Mouse (Mus musculus) MEL (cell line): Measurements from ENCODE around the gene Pycr2. TPM values are rescaled to one million over a fixed set of nuclear protein-coding genes. Genes with fewer than 3 reads are reported as not detected.

Experiments used
- DNase-seq: peaks from one replicate; pipeline ENCODE4 v3.0.0; 2011; ENCODE audit warnings: low read depth, low spot score
- H3K27ac ChIP-seq: 2 replicates; pipeline ENCODE4 v1.5.1; 2012; ENCODE audit warnings: low read depth, mild to moderate bottlenecking, control low read depth, low read length, moderate library complexity; ENCODE audit not compliant: control insufficient read depth
- H3K27me3 ChIP-seq, 2 experiments: fragments of 150-350 bp in 1 of 2; sonication (generic) in 1 of 2; 2 replicates each; pipeline ENCODE4 v1.6.1; 2012; ENCODE audit warnings: low read length in 2 of 2, mild to moderate bottlenecking in 2 of 2, improper control_type of control experiment in 1 of 2, moderate library complexity in 1 of 2; ENCODE audit not compliant: insufficient read depth in 2 of 2, control insufficient read depth in 1 of 2
- H3K36me3 ChIP-seq, 2 experiments: 2 replicates each; pipeline ENCODE4 v1.6.1; 2012 to 2014; ENCODE audit warnings: low read length in 2 of 2, improper control_type of control experiment in 1 of 2, inconsistent platforms in 1 of 2, mild to moderate bottlenecking in 1 of 2; ENCODE audit not compliant: insufficient read depth in 2 of 2, control insufficient read depth in 1 of 2
- H3K4me1 ChIP-seq, 2 experiments: fragments of 150-350 bp in 1 of 2; sonication (generic) in 1 of 2; 2 replicates each; pipeline ENCODE4 v1.6.1; 2012; ENCODE audit warnings: low read length in 2 of 2, improper control_type of control experiment in 1 of 2, mild to moderate bottlenecking in 1 of 2; ENCODE audit not compliant: insufficient read depth in 2 of 2, control insufficient read depth in 1 of 2
- H3K4me3 ChIP-seq, 2 experiments: fragments of 150-350 bp in 1 of 2; sonication (generic) in 1 of 2; 2 replicates each; pipeline ENCODE4 v1.5.1; 2012; ENCODE audit warnings: low read depth in 2 of 2, low read length in 2 of 2, mild to moderate bottlenecking in 2 of 2, moderate library complexity in 2 of 2, control low read depth in 1 of 2, improper control_type of control experiment in 1 of 2; ENCODE audit not compliant: control insufficient read depth in 1 of 2, insufficient read depth in 1 of 2
- H3K79me2 ChIP-seq: 2 replicates; pipeline ENCODE4 v1.6.1; 2012; ENCODE audit warnings: mild to moderate bottlenecking, low read length, moderate library complexity; ENCODE audit not compliant: control insufficient read depth, poor library complexity, insufficient read depth
- H3K9ac ChIP-seq: 2 replicates; pipeline ENCODE4 v1.6.1; 2012; ENCODE audit warnings: low read depth, mild to moderate bottlenecking, control low read depth, low read length, moderate library complexity; ENCODE audit not compliant: control insufficient read depth, poor library complexity, severe bottlenecking
- H3K9me3 ChIP-seq: fragments of 150-350 bp; sonication (generic); replicated peaks from 2 replicates; pipeline ENCODE4 v1.6.1; 2012; ENCODE audit warnings: mild to moderate bottlenecking, low read length, improper control_type of control experiment, moderate library complexity; ENCODE audit not compliant: insufficient read depth
- CHD1 ChIP-seq: IDR thresholded peaks from 2 replicates; pipeline ENCODE4 v1.6.1; 2012; ENCODE audit warnings: low read depth, mild to moderate bottlenecking, inconsistent platforms, low read length, improper control_type of control experiment
- CHD2 ChIP-seq: IDR thresholded peaks from 2 replicates; pipeline ENCODE4 v1.6.1; 2011; ENCODE audit warnings: low read length, improper control_type of control experiment
- CTCF ChIP-seq, 3 experiments: IDR thresholded peaks in 2 of 3; conservative IDR thresholded peaks in 1 of 3; 2 replicates each; pipeline ENCODE4 v1.5.1; 2011 to 2012; ENCODE audit warnings: low read length in 3 of 3, low read depth in 2 of 3, mild to moderate bottlenecking in 2 of 3, improper control_type of control experiment in 1 of 3, inconsistent platforms in 1 of 3, mixed read lengths in 1 of 3, moderate library complexity in 1 of 3; ENCODE audit not compliant: control insufficient read depth in 1 of 3, insufficient read depth in 1 of 3, poor library complexity in 1 of 3, severe bottlenecking in 1 of 3
- ELF1 ChIP-seq: IDR thresholded peaks from 2 replicates; pipeline ENCODE4 v1.6.1; 2014; ENCODE audit warnings: low read depth, mild to moderate bottlenecking, inconsistent platforms, low read length, improper control_type of control experiment, moderate library complexity
- EP300 ChIP-seq, 2 experiments: IDR thresholded peaks; 2 replicates each; pipeline ENCODE4 v1.6.1; 2011; ENCODE audit warnings: improper control_type of control experiment in 2 of 2, low read length in 2 of 2, low read depth in 1 of 2, mild to moderate bottlenecking in 1 of 2
- ETS1 ChIP-seq: IDR thresholded peaks from 2 replicates; pipeline ENCODE4 v1.6.1; 2012; ENCODE audit warnings: low read depth, mild to moderate bottlenecking, inconsistent platforms, low read length, improper control_type of control experiment, moderate library complexity
- HCFC1 ChIP-seq: IDR thresholded peaks from 2 replicates; pipeline ENCODE4 v1.6.1; 2012; ENCODE audit warnings: low read depth, mild to moderate bottlenecking, inconsistent platforms, low read length, improper control_type of control experiment, moderate library complexity
- JUND ChIP-seq: IDR thresholded peaks from 2 replicates; pipeline ENCODE4 v1.6.1; 2011; ENCODE audit warnings: low read depth, mild to moderate bottlenecking, improper control_type of control experiment, low read length
- KAT2A ChIP-seq: conservative IDR thresholded peaks from 2 replicates; pipeline ENCODE4 v1.6.1; 2012; ENCODE audit warnings: low read depth, low read length, improper control_type of control experiment, inconsistent platforms
- MAX ChIP-seq: IDR thresholded peaks from 2 replicates; pipeline ENCODE4 v1.6.1; 2011; ENCODE audit warnings: low read length, improper control_type of control experiment
- MAZ ChIP-seq: IDR thresholded peaks from 2 replicates; pipeline ENCODE4 v1.6.1; 2012; ENCODE audit warnings: low read depth, mild to moderate bottlenecking, inconsistent platforms, low read length, improper control_type of control experiment
- MEF2A ChIP-seq: IDR thresholded peaks from 2 replicates; pipeline ENCODE4 v1.6.1; 2014; ENCODE audit warnings: low read depth, mild to moderate bottlenecking, inconsistent platforms, low read length, improper control_type of control experiment; ENCODE audit not compliant: poor library complexity, insufficient replicate concordance, severe bottlenecking; ENCODE audit errors: extremely low read depth
- MYB ChIP-seq: IDR thresholded peaks from 2 replicates; pipeline ENCODE4 v1.6.1; 2011; ENCODE audit warnings: mild to moderate bottlenecking, low read depth, low read length, improper control_type of control experiment
- MYC ChIP-seq: IDR thresholded peaks from 2 replicates; pipeline ENCODE4 v1.6.1; 2011; ENCODE audit warnings: low read depth, mild to moderate bottlenecking, low read length, improper control_type of control experiment, moderate library complexity
- NRF1 ChIP-seq: IDR thresholded peaks from 2 replicates; pipeline ENCODE4 v1.6.1; 2014; ENCODE audit warnings: low read depth, mild to moderate bottlenecking, inconsistent platforms, low read length, improper control_type of control experiment, moderate library complexity; ENCODE audit not compliant: poor library complexity, insufficient read depth, severe bottlenecking
- POLR2A ChIP-seq, 2 experiments: IDR thresholded peaks; 2 replicates each; pipeline ENCODE4 v1.6.1; 2011 to 2012; ENCODE audit warnings: low read length in 2 of 2, mild to moderate bottlenecking in 2 of 2, control low read depth in 1 of 2, improper control_type of control experiment in 1 of 2, low read depth in 1 of 2, moderate library complexity in 1 of 2; ENCODE audit not compliant: control insufficient read depth in 1 of 2, insufficient read depth in 1 of 2, poor library complexity in 1 of 2
- RAD21 ChIP-seq: IDR thresholded peaks from 2 replicates; pipeline ENCODE4 v1.6.1; 2011; ENCODE audit warnings: mild to moderate bottlenecking, low read depth, low read length, improper control_type of control experiment
- TBP ChIP-seq: IDR thresholded peaks from 2 replicates; pipeline ENCODE4 v1.8.0; 2011; ENCODE audit warnings: low read depth, low read length, improper control_type of control experiment
- UBTF ChIP-seq: IDR thresholded peaks from 2 replicates; pipeline ENCODE4 v1.6.1; 2012; ENCODE audit warnings: low read depth, mild to moderate bottlenecking, inconsistent platforms, low read length, improper control_type of control experiment, moderate library complexity, borderline replicate concordance; ENCODE audit not compliant: insufficient read depth
- USF1 ChIP-seq: IDR thresholded peaks from 2 replicates; pipeline ENCODE4 v1.6.1; 2014; ENCODE audit warnings: low read depth, mild to moderate bottlenecking, inconsistent platforms, low read length, improper control_type of control experiment, moderate library complexity
- USF2 ChIP-seq, 2 experiments: IDR thresholded peaks; 2 replicates each; pipeline ENCODE4 v1.6.1; 2011 to 2012; ENCODE audit warnings: improper control_type of control experiment in 2 of 2, low read length in 2 of 2, borderline replicate concordance in 1 of 2, inconsistent platforms in 1 of 2, low read depth in 1 of 2, mild to moderate bottlenecking in 1 of 2; ENCODE audit not compliant: insufficient read depth in 1 of 2
- ZC3H11A ChIP-seq: IDR thresholded peaks from 2 replicates; pipeline ENCODE4 v1.6.1; 2012; ENCODE audit warnings: low read depth, mild to moderate bottlenecking, inconsistent platforms, low read length, improper control_type of control experiment
- ZKSCAN1 ChIP-seq: IDR thresholded peaks from 2 replicates; pipeline ENCODE4 v1.6.1; 2012; ENCODE audit warnings: low read depth, mild to moderate bottlenecking, inconsistent platforms, low read length, improper control_type of control experiment, moderate library complexity
- ZMIZ1 ChIP-seq: IDR thresholded peaks from 2 replicates; pipeline ENCODE4 v1.6.1; 2012; ENCODE audit warnings: low read depth, mild to moderate bottlenecking, inconsistent platforms, low read length, improper control_type of control experiment, moderate library complexity
- polyA plus RNA-seq, 2 experiments: library from polyadenylated mRNA; stranded (reverse) in 1 of 2; unstranded in 1 of 2; fragments of >175 nt in 1 of 2; fragments of >200 nt in 1 of 2; gene quantifications; 2 replicates each; pipeline versions ENCODE4 v1.2.1 to v1.2.4; 2012; ENCODE audit warnings: low replicate concordance in 2 of 2, low read depth in 1 of 2; ENCODE audit not compliant: insufficient read length in 2 of 2, insufficient read depth in 1 of 2, missing spikeins in 1 of 2
- total RNA-seq: library from RNA; depleted of rRNA; stranded (reverse); fragments of 300-350 nt; gene quantifications from 2 replicates; pipeline ENCODE4 v1.2.3, GENCODE M21; 2012

Pycr2 gene
- total and polyA plus RNA-seq, 3 experiments = 125 to 183 TPM; not detected in 1

DNA sequence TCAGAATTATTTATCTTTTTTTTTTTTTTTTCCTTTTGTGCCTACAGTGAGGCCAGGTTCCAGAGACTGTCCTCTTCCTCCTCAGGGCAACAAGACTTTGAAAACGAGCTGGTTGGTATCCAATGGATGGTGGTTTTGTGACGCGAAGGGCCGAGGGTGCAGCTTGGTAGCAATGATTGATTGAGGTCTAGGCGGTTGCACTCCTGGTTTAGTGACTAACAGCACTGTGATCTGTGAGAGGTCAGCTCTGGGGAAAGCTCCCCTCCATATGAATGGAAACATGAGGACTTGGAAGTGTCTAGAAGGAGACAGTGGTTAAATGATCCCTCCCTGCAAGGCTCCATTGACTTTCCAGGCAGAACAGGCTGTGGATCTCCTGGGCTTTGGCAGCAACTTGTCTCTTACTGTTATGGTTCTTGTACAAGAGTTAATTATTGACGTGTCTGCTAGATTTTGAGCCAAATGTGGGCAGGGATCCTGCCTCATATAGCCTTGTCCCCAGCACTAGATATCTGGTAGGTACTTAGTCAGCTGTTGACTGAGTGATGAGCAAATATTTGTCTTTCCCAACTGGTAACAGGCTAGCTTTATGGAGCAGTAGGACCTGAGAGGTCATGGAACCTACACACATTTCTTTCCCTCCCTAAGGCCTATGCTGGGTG is 48.1 kb downstream of the Pycr2 start:
- no peak for TF ChIP-seq ELF1
- TF ChIP-seq MAZ = no peak
- TF ChIP-seq ZMIZ1 = no peak
- no peak for TF ChIP-seq UBTF
- TF ChIP-seq USF2 (IDR thresholded peaks at IDR 0.05; ENCODE audit: borderline replicate concordance in 1 of 2, insufficient read depth in 1 of 2, low read depth in 1 of 2, low read length in 2 of 2) = no peak
- no peak for TF ChIP-seq CHD2
- TF ChIP-seq USF1 = no peak
- TF ChIP-seq MEF2A = no peak
- no peak for TF ChIP-seq CHD1
- no peak for TF ChIP-seq MAX
- TF ChIP-seq RAD21 = no peak
- no peak for TF ChIP-seq JUND
- no peak for TF ChIP-seq EP300 (IDR thresholded peaks at IDR 0.05; ENCODE audit: low read depth in 1 of 2, low read length in 2 of 2)
- TF ChIP-seq MYB = no peak
- TF ChIP-seq KAT2A = no peak
- no peak for TF ChIP-seq ETS1
- TF ChIP-seq TBP = no peak
- no peak for TF ChIP-seq POLR2A (IDR thresholded peaks at IDR 0.05; ENCODE audit: control insufficient read depth in 1 of 2, insufficient read depth in 1 of 2, low read depth in 1 of 2, low read length in 2 of 2, poor library complexity in 1 of 2)
- no peak for TF ChIP-seq ZC3H11A
- no peak for TF ChIP-seq CTCF (IDR thresholded peaks at IDR 0.05 in 2 of 3, conservative IDR thresholded peaks at IDR 0.05 in 1 of 3; ENCODE audit: control insufficient read depth in 1 of 3, insufficient read depth in 1 of 3, low read depth in 2 of 3, low read length in 3 of 3, poor library complexity in 1 of 3, severe bottlenecking in 1 of 3)
- no peak for DNase-seq
- Histone ChIP-seq H3K4me3 (no peak overlapping the region), H3K27ac (no peak overlapping the region), H3K4me1 (no peaks in the 10 kb centered on the region), H3K27me3 (no peaks in the 10 kb centered on the region), H3K36me3 (no peaks in the 10 kb centered on the region), H3K9me3 (no peaks in the 10 kb centered on the region), H3K9ac (no peak overlapping the region), H3K79me2 (no peaks in the 10 kb centered on the region)

DNA sequence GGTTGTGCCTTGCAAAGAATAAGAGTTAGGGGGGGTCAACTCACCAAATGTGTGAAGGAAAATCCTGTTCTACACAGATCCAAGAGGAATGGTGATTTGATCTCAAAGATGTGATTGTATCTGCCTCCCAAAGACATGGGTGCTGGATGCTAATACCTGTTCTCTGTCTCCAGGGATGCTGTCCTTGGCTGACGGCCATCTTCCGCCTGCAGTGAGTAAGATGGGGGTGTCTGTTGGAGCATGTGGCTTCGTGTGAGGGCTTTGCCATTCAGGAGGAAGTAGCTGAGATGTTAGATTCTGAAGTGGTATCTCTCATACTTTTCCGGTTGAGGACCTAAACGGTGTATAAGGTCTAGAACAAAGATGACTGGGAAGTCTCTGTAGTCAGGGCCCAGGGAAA is 48.7 kb downstream of the Pycr2 start:
- H3K9ac ChIP-seq = no peak overlapping the region
- no peaks in the 10 kb centered on the region for H3K9me3 ChIP-seq
- H3K4me1 ChIP-seq = no peaks in the 10 kb centered on the region
- H3K4me3 ChIP-seq = no peak overlapping the region
- TF ChIP-seq MEF2A (no peak), ZKSCAN1 (no peak), CTCF (IDR thresholded peaks at IDR 0.05 in 2 of 3, conservative IDR thresholded peaks at IDR 0.05 in 1 of 3; ENCODE audit: control insufficient read depth in 1 of 3, insufficient read depth in 1 of 3, low read depth in 2 of 3, low read length in 3 of 3, poor library complexity in 1 of 3, severe bottlenecking in 1 of 3) (no peak), MYC (no peak), TBP (no peak), MAX (no peak), HCFC1 (no peak), ETS1 (no peak), RAD21 (no peak), NRF1 (no peak), CHD1 (no peak)
- no peak for DNase-seq
- H3K27ac ChIP-seq = no peak overlapping the region
- no peaks in the 10 kb centered on the region for H3K79me2 ChIP-seq
- H3K36me3 ChIP-seq = no peaks in the 10 kb centered on the region
- H3K27me3 ChIP-seq = no peaks in the 10 kb centered on the region
